Mouse (Mus musculus) midbrain, embryonic 13.5 days (tissue): ENCODE results near the gene Fras1. TPM values are rescaled to one million over a fixed set of nuclear protein-coding genes. Genes with fewer than 3 reads are reported as not detected.

ENCODE experiments used
- ATAC-seq: fragments of 200-750 bp; cut with Nextera tagmentation; 2 replicates; pipeline ENCODE4 v1.8.0; 2017; ENCODE audit warnings: mild to moderate bottlenecking, moderate TSS enrichment, moderate library complexity
- H3K27ac ChIP-seq: fragments of 300-500 bp; sonication (generic); 2 replicates; pipeline ENCODE4 v1.5.1; 2015; ENCODE audit warnings: inconsistent platforms, mild to moderate bottlenecking, moderate library complexity
- H3K27me3 ChIP-seq: fragments of 300-500 bp; sonication (generic); 2 replicates; pipeline ENCODE4 v1.6.1; 2015; ENCODE audit warnings: mild to moderate bottlenecking, inconsistent platforms
- H3K36me3 ChIP-seq: fragments of 300-500 bp; sonication (generic); 2 replicates; pipeline ENCODE4 v1.6.1; 2015; ENCODE audit warnings: mild to moderate bottlenecking, inconsistent platforms
- H3K4me1 ChIP-seq: fragments of 300-500 bp; sonication (generic); replicated peaks from 2 replicates; pipeline ENCODE4 v1.6.1; 2015; ENCODE audit warnings: inconsistent platforms
- H3K4me2 ChIP-seq: fragments of 300-500 bp; sonication (generic); replicated peaks from 2 replicates; pipeline ENCODE4 v1.6.1; 2015; ENCODE audit warnings: moderate library complexity, mild to moderate bottlenecking, inconsistent platforms
- H3K4me3 ChIP-seq: fragments of 300-500 bp; sonication (generic); replicated peaks from 2 replicates; pipeline ENCODE4 v1.5.1; 2015; ENCODE audit warnings: mild to moderate bottlenecking, inconsistent platforms
- H3K9ac ChIP-seq: fragments of 300-500 bp; sonication (generic); replicated peaks from 2 replicates; pipeline ENCODE4 v1.6.1; 2015; ENCODE audit warnings: mild to moderate bottlenecking, inconsistent platforms
- H3K9me3 ChIP-seq: fragments of 300-500 bp; sonication (generic); 2 replicates; pipeline ENCODE4 v1.6.1; 2016; ENCODE audit warnings: mild to moderate bottlenecking, inconsistent platforms
- WGBS: fragments of 180-500 bp; shearing (Covaris S2); methylation state at CpG from one replicate; pipeline ENCODE4 v1.1.7; 2015; 5-methylcytosine and 5-hydroxymethylcytosine counted together
- polyA plus RNA-seq: library from polyadenylated mRNA; unstranded; fragments of >200 nt; fragmentation: Nextera tagmentation; extraction: Ambion mirVana; gene quantifications from 2 replicates; pipeline ENCODE4 v1.2.1, GENCODE M21; 2015

Fras1 gene
- polyA plus RNA-seq, 1 experiment from 2014 or later: 5.4 TPM

GRCm38 (mm10) chr5:96608581-96609280 lies 235.0 kb downstream of the Fras1 start:
- no peak for ATAC-seq
- 88% methylated on average over 3 of the region's 3 CpGs for WGBS
- H3K27ac ChIP-seq: no peak overlapping the region
- H3K9me3 ChIP-seq: no peaks in the 10 kb centered on the region
- no peak overlapping the region for H3K9ac ChIP-seq
- no peaks in the 10 kb centered on the region for H3K36me3 ChIP-seq
- 0 out of 2 replicates have a peak, but pooled peaks cover 5% of the 10 kb centered on the region for H3K4me1 ChIP-seq
- no peak overlapping the region for H3K4me3 ChIP-seq
- no peak overlapping the region for H3K4me2 ChIP-seq
- no peaks in the 10 kb centered on the region for H3K27me3 ChIP-seq

GRCm38 (mm10) chr5:96612077-96612476 lies 238.3 kb downstream of the Fras1 start:
- H3K9ac ChIP-seq: no peak overlapping the region
- no peak overlapping the region for H3K27ac ChIP-seq
- no peaks in the 10 kb centered on the region for H3K27me3 ChIP-seq
- H3K9me3 ChIP-seq: no peaks in the 10 kb centered on the region
- 89% methylated on average over 10 of the region's 10 CpGs for whole genome bisulfite sequencing
- no peak overlapping the region for H3K4me3 ChIP-seq
- no peak for ATAC-seq
- H3K4me2 ChIP-seq: no peak overlapping the region
- no peaks in the 10 kb centered on the region for H3K36me3 ChIP-seq
- no peaks in the 10 kb centered on the region for H3K4me1 ChIP-seq

- Histone ChIP-seq H3K4me2 (no peak overlapping the region), H3K36me3 (no peaks in the 10 kb centered on the region), H3K4me1 (no peaks in the 10 kb centered on the region), H3K9ac (no peak overlapping the region), H3K4me3 (no peak overlapping the region), H3K27ac (no peak overlapping the region), H3K27me3 (no peaks in the 10 kb centered on the region), H3K9me3 (no peaks in the 10 kb centered on the region)
- 85% methylated on average over 6 of the region's 6 CpGs for WGBS
- no peak for ATAC-seq
Measured at GRCm38 (mm10) chr5:96616954-96617646, 243.3 kb downstream of the Fras1 start.

GRCm38 (mm10) chr5:96618008-96618407 lies 244.3 kb downstream of the Fras1 start:
- H3K9me3 ChIP-seq: no peaks in the 10 kb centered on the region
- WGBS: 57% methylated on average over 2 of the region's 2 CpGs

GRCm38 (mm10) chr5:96620209-96620608 lies 246.5 kb downstream of the Fras1 start:
- Histone ChIP-seq H3K4me3 (no peak overlapping the region), H3K27me3 (no peaks in the 10 kb centered on the region), H3K9ac (no peak overlapping the region), H3K9me3 (no peaks in the 10 kb centered on the region), H3K4me1 (no peaks in the 10 kb centered on the region), H3K36me3 (no peaks in the 10 kb centered on the region), H3K4me2 (no peak overlapping the region), H3K27ac (no peak overlapping the region)
- no peak for ATAC-seq
- 92% methylated on average over 2 of the region's 2 CpGs for WGBS

More at GRCm38 (mm10) chr5:96618008-96618407, 244.3 kb downstream of the Fras1 start:
- no peaks in the 10 kb centered on the region for H3K27me3 ChIP-seq
- no peak overlapping the region for H3K9ac ChIP-seq
- H3K4me2 ChIP-seq: no peak overlapping the region
- no peak overlapping the region for H3K27ac ChIP-seq
- no peak for ATAC-seq
- H3K36me3 ChIP-seq: no peaks in the 10 kb centered on the region
- H3K4me3 ChIP-seq: no peak overlapping the region
- H3K4me1 ChIP-seq: no peaks in the 10 kb centered on the region

- H3K9ac ChIP-seq: no peak overlapping the region
- H3K9me3 ChIP-seq: no peaks in the 10 kb centered on the region
- H3K27me3 ChIP-seq: no peaks in the 10 kb centered on the region
- H3K4me3 ChIP-seq: no peak overlapping the region
- H3K36me3 ChIP-seq: no peaks in the 10 kb centered on the region
- no peak overlapping the region for H3K4me2 ChIP-seq
- no peaks in the 10 kb centered on the region for H3K4me1 ChIP-seq
- no peak overlapping the region for H3K27ac ChIP-seq
- ATAC-seq: no peak
- WGBS: 90% methylated on average over 5 of the region's 5 CpGs
Measured at GRCm38 (mm10) chr5:96620618-96621017, 246.9 kb downstream of the Fras1 start.

- Histone ChIP-seq H3K4me1 (no peaks in the 10 kb centered on the region), H3K4me2 (no peak overlapping the region), H3K27me3 (no peaks in the 10 kb centered on the region), H3K9me3 (no peaks in the 10 kb centered on the region), H3K4me3 (no peak overlapping the region), H3K9ac (no peak overlapping the region), H3K36me3 (no peaks in the 10 kb centered on the region), H3K27ac (no peak overlapping the region)
- ATAC-seq: no peak
- WGBS: 73% methylated on average over 5 of the region's 5 CpGs
Measured at GRCm38 (mm10) chr5:96622604-96623352, 249.0 kb downstream of the Fras1 start.

- Histone ChIP-seq H3K4me1 (peaks cover 5% of the 10 kb centered on the region; the same call in 1 of the 2 replicates), H3K9me3 (no peaks in the 10 kb centered on the region), H3K27ac (no peak overlapping the region), H3K4me2 (no peak overlapping the region), H3K4me3 (no peak overlapping the region), H3K36me3 (no peaks in the 10 kb centered on the region), H3K9ac (no peak overlapping the region), H3K27me3 (no peaks in the 10 kb centered on the region)
- WGBS: 66% methylated on average over 8 of the region's 8 CpGs
- peak; percentile 80; the same call in 1 of the 2 replicates for ATAC-seq
Measured at GRCm38 (mm10) chr5:96629851-96630250, 256.1 kb downstream of the Fras1 start.

GRCm38 (mm10) chr5:96635146-96635862 lies 261.5 kb downstream of the Fras1 start:
- Histone ChIP-seq H3K4me2 (no peak overlapping the region), H3K9me3 (no peaks in the 10 kb centered on the region), H3K4me1 (no peaks in the 10 kb centered on the region), H3K27ac (no peak overlapping the region), H3K9ac (no peak overlapping the region), H3K27me3 (no peaks in the 10 kb centered on the region), H3K4me3 (no peak overlapping the region), H3K36me3 (no peaks in the 10 kb centered on the region)
- peak; percentile 58; the same call in 1 of the 2 replicates for ATAC-seq
- 62% methylated on average over 17 of the region's 17 CpGs for WGBS

GRCm38 (mm10) chr5:96635866-96636265 lies 262.1 kb downstream of the Fras1 start:
- no peak for ATAC-seq
- no peaks in the 10 kb centered on the region for H3K27me3 ChIP-seq
- no peak overlapping the region for H3K4me2 ChIP-seq
- no peak overlapping the region for H3K4me3 ChIP-seq
- H3K4me1 ChIP-seq: no peaks in the 10 kb centered on the region
- no peak overlapping the region for H3K27ac ChIP-seq
- 83% methylated on average over 5 of the region's 5 CpGs for WGBS
- no peak overlapping the region for H3K9ac ChIP-seq
- H3K36me3 ChIP-seq: no peaks in the 10 kb centered on the region
- H3K9me3 ChIP-seq: no peaks in the 10 kb centered on the region

- Histone ChIP-seq H3K4me2 (no peak overlapping the region), H3K4me3 (no peak overlapping the region), H3K27me3 (no peaks in the 10 kb centered on the region), H3K9ac (no peak overlapping the region), H3K36me3 (no peaks in the 10 kb centered on the region), H3K27ac (no peak overlapping the region), H3K9me3 (no peaks in the 10 kb centered on the region), H3K4me1 (no peaks in the 10 kb centered on the region)
- no peak for ATAC-seq
- 85% methylated on average over 6 of the region's 6 CpGs for WGBS
Measured at GRCm38 (mm10) chr5:96639213-96639910, 265.6 kb downstream of the Fras1 start.
